ENCODE assay signal across 8 mouse cellular contexts in genomic region chr7:126976878-126977459, GRCm38 (mm10). TPM values are rescaled to one million over a fixed set of nuclear protein-coding genes. Genes with fewer than 3 reads are reported as not detected.
DNase-seq lines count a peak whose midpoint lies in the region; ATAC-seq and TF ChIP-seq lines count a peak whose summit lies in the region.

No protein-coding gene starts in this region.

- peak overlapping the region; percentile 91 for H3K27ac ChIP-seq in cerebellum, adult 2 months (ENCODE audit: insufficient read depth, low read length)
- peak overlapping the region; percentile 95 for H3K27ac ChIP-seq in forebrain, embryonic 12.5 days
- peak overlapping the region; percentile 84; the same call in 1 of the 2 replicates for H3K27ac ChIP-seq in limb, embryonic 13.5 days
- peak overlapping the region; percentile 99 for H3K27ac ChIP-seq in neural tube, embryonic 15.5 days (replicated peaks)

- TF ChIP-seq CTCF in cerebellum, adult 2 months (IDR thresholded peaks at IDR 0.05; ENCODE audit: borderline replicate concordance, insufficient read depth, low read depth, low read length): no peak
- no peak for TF ChIP-seq CTCF in C2C12 (IDR thresholded peaks at IDR 0.05; ENCODE audit: control insufficient read depth, insufficient read depth, insufficient read length)

- peak; percentile 39 to 51 for DNase-seq in cerebellum, adult 2 months
- no peak for DNase-seq in cerebellum, adult 9-10 months
- no peak for DNase-seq in right cerebral cortex, adult 18-20 months
- no peak for DNase-seq in right cerebral cortex, postnatal 10 days (ENCODE audit: low spot score in 2 of 2)

- peaks cover 21% of the 10 kb centered on the region for H3K36me3 ChIP-seq in C2C12 (ENCODE audit: control insufficient read depth, insufficient read depth)
- peaks cover 28% of the 10 kb centered on the region for H3K36me3 ChIP-seq in forebrain, embryonic 12.5 days (replicated peaks)
- peaks cover 38% of the 10 kb centered on the region for H3K36me3 ChIP-seq in limb, embryonic 13.5 days
- peaks cover 38% of the 10 kb centered on the region for H3K36me3 ChIP-seq in neural tube, embryonic 15.5 days

- H3K27me3 ChIP-seq in cerebellum, adult 2 months (ENCODE audit: control insufficient read depth, insufficient read depth, low read length): no peaks in the 10 kb centered on the region
- H3K27me3 ChIP-seq in C2C12 (ENCODE audit: control insufficient read depth, insufficient read depth, insufficient read length): peaks cover 10% of the 10 kb centered on the region
- H3K27me3 ChIP-seq in forebrain, embryonic 12.5 days: no peaks in the 10 kb centered on the region
- H3K27me3 ChIP-seq in limb, embryonic 13.5 days: no peaks in the 10 kb centered on the region
- no peaks in the 10 kb centered on the region for H3K27me3 ChIP-seq in neural tube, embryonic 15.5 days (replicated peaks)

- peak overlapping the region; percentile 99 for H3ac ChIP-seq in C2C12 (ENCODE audit: control insufficient read depth, insufficient read length, low read depth)

- H3K4me2 ChIP-seq in forebrain, embryonic 12.5 days: peak overlapping the region; percentile 80
- peak overlapping the region; percentile 77 for H3K4me2 ChIP-seq in limb, embryonic 13.5 days (replicated peaks)
- H3K4me2 ChIP-seq in neural tube, embryonic 15.5 days: peak overlapping the region; percentile 71

- peaks cover 14% of the 10 kb centered on the region for H3K4me1 ChIP-seq in cerebellum, adult 2 months (ENCODE audit: control insufficient read depth, insufficient read depth, low read length)
- peaks cover 11% of the 10 kb centered on the region for H3K4me1 ChIP-seq in forebrain, embryonic 12.5 days
- H3K4me1 ChIP-seq in limb, embryonic 13.5 days: peaks cover 15% of the 10 kb centered on the region
- H3K4me1 ChIP-seq in neural tube, embryonic 15.5 days: peaks cover 29% of the 10 kb centered on the region

- H3K4me3 ChIP-seq in cerebellum, adult 2 months (replicated peaks; ENCODE audit: insufficient read depth, low read depth, low read length): peak overlapping the region; percentile 75
- H3K4me3 ChIP-seq in C2C12 (ENCODE audit: insufficient read depth, poor library complexity, severe bottlenecking): peak overlapping the region; percentile 89
- peak overlapping the region; percentile 100 for H3K4me3 ChIP-seq in forebrain, embryonic 12.5 days (replicated peaks)
- H3K4me3 ChIP-seq in limb, embryonic 13.5 days: peak overlapping the region; percentile 98
- H3K4me3 ChIP-seq in neural tube, embryonic 15.5 days (replicated peaks): peak overlapping the region; percentile 95

- 22% methylated on average over 14 of the region's 14 CpGs for WGBS in cerebellum, adult 2 months
- WGBS in forebrain, embryonic 12.5 days: 31% methylated on average over 14 of the region's 14 CpGs
- WGBS in limb, embryonic 13.5 days: 29% methylated on average over 14 of the region's 14 CpGs
- WGBS in neural tube, embryonic 15.5 days: 29% methylated on average over 14 of the region's 14 CpGs

- peak overlapping the region; percentile 98 for H3K9ac ChIP-seq in forebrain, embryonic 12.5 days
- H3K9ac ChIP-seq in limb, embryonic 13.5 days: peak overlapping the region; percentile 99
- H3K9ac ChIP-seq in neural tube, embryonic 15.5 days (replicated peaks): peak overlapping the region; percentile 99

- H3K79me3 ChIP-seq in C2C12 (ENCODE audit: low read depth): peaks cover 6% of the 10 kb centered on the region

- peaks cover 28% of the 10 kb centered on the region for H3K79me2 ChIP-seq in C2C12 (ENCODE audit: control insufficient read depth, insufficient read depth)

- H3K9me3 ChIP-seq in forebrain, embryonic 12.5 days: no peaks in the 10 kb centered on the region
- H3K9me3 ChIP-seq in limb, embryonic 13.5 days: no peaks in the 10 kb centered on the region
- H3K9me3 ChIP-seq in neural tube, embryonic 15.5 days (replicated peaks): no peaks in the 10 kb centered on the region

- no peak for ATAC-seq in forebrain, embryonic 12.5 days (ENCODE audit: low FRiP score)
- ATAC-seq in limb, embryonic 13.5 days (ENCODE audit: low FRiP score, low read depth): no peak
- ATAC-seq in neural tube, embryonic 15.5 days (ENCODE audit: low FRiP score): peak; percentile 4

- no peak for TF ChIP-seq POLR2A in cerebellum, adult 2 months (IDR thresholded peaks at IDR 0.05; ENCODE audit: borderline replicate concordance, insufficient read depth, low read length)

TF ChIP-seq in C2C12, 6 proteins besides CTCF, POLR2A, EP300 and RAD21:
- no peak for TF ChIP-seq USF1 (IDR thresholded peaks at IDR 0.05; ENCODE audit: low read depth)
- no peak for TF ChIP-seq MAX (IDR thresholded peaks at IDR 0.05)
- TF ChIP-seq FOSL1 (IDR thresholded peaks at IDR 0.05; ENCODE audit: insufficient read depth, low read length, poor library complexity, severe bottlenecking): no peak
- no peak for TF ChIP-seq MYOD1 (IDR thresholded peaks at IDR 0.05; ENCODE audit: control insufficient read depth, insufficient read length, low read depth)
- no peak for TF ChIP-seq MYOG (IDR thresholded peaks at IDR 0.05; ENCODE audit: control insufficient read depth, extremely low read depth, insufficient read length)
- TF ChIP-seq CEBPB (IDR thresholded peaks at IDR 0.05; ENCODE audit: low read depth): no peak

RNA-seq across cellular contexts. Expression of gene Cdiptos, which starts 1.1 kb away (rescaled TPM):
- 0.92 and 1.1 TPM in 2 replicates for polyA plus RNA-seq in cerebellum, adult 2 months (2012; rRNA removed)
- 0.06 TPM for polyA plus RNA-seq in C2C12 (2012; fragmentation: generic; extraction: Trizol)
- 0.86 and 2.0 TPM in 2 replicates for polyA plus RNA-seq in forebrain, embryonic 12.5 days (2016; fragmentation: Nextera tagmentation; extraction: Ambion mirVana)
- 0.65 and 1.9 TPM in 2 replicates for polyA plus RNA-seq in limb, embryonic 13.5 days (2015; fragmentation: Nextera tagmentation; extraction: Ambion mirVana)
- polyA plus RNA-seq in neural tube, embryonic 15.5 days (2015; fragmentation: Nextera tagmentation; extraction: Ambion mirVana): 0.82 and 1.0 TPM in 2 replicates

RNA-seq across cellular contexts. Expression of gene Cdipt, which starts 1.3 kb away (rescaled TPM):
- 255 and 281 TPM in 2 replicates for polyA plus RNA-seq in cerebellum, adult 2 months (2012; rRNA removed)
- 115 TPM for polyA plus RNA-seq in C2C12 (2012; fragmentation: generic; extraction: Trizol)
- 78.9 and 79.6 TPM in 2 replicates for polyA plus RNA-seq in forebrain, embryonic 12.5 days (2016; fragmentation: Nextera tagmentation; extraction: Ambion mirVana)
- 97.1 and 105 TPM in 2 replicates for polyA plus RNA-seq in limb, embryonic 13.5 days (2015; fragmentation: Nextera tagmentation; extraction: Ambion mirVana)
- 139 and 145 TPM in 2 replicates for polyA plus RNA-seq in neural tube, embryonic 15.5 days (2015; fragmentation: Nextera tagmentation; extraction: Ambion mirVana)

RNA-seq across cellular contexts. Expression of gene Sez6l2, which starts 26.6 kb away (rescaled TPM):
- 359 and 364 TPM in 2 replicates for polyA plus RNA-seq in cerebellum, adult 2 months (2012; rRNA removed)
- polyA plus RNA-seq in C2C12 (2012; fragmentation: generic; extraction: Trizol): 0.11 TPM
- 8.6 and 10.5 TPM in 2 replicates for polyA plus RNA-seq in forebrain, embryonic 12.5 days (2016; fragmentation: Nextera tagmentation; extraction: Ambion mirVana)
- 0.33 and 0.66 TPM in 2 replicates for polyA plus RNA-seq in limb, embryonic 13.5 days (2015; fragmentation: Nextera tagmentation; extraction: Ambion mirVana)
- polyA plus RNA-seq in neural tube, embryonic 15.5 days (2015; fragmentation: Nextera tagmentation; extraction: Ambion mirVana): 51.6 and 56.9 TPM in 2 replicates

RNA-seq across cellular contexts. Expression of gene Asphd1, which starts 27.6 kb away (rescaled TPM):
- polyA plus RNA-seq in cerebellum, adult 2 months (2012; rRNA removed): 41.8 and 42.4 TPM in 2 replicates
- 0.07 TPM for polyA plus RNA-seq in C2C12 (2012; fragmentation: generic; extraction: Trizol)
- 1.5 TPM in 2 replicates for polyA plus RNA-seq in forebrain, embryonic 12.5 days (2016; fragmentation: Nextera tagmentation; extraction: Ambion mirVana)
- 0.20 TPM in 1 of 2 replicates, not detected in the other for polyA plus RNA-seq in limb, embryonic 13.5 days (2015; fragmentation: Nextera tagmentation; extraction: Ambion mirVana)
- polyA plus RNA-seq in neural tube, embryonic 15.5 days (2015; fragmentation: Nextera tagmentation; extraction: Ambion mirVana): 8.9 and 11.7 TPM in 2 replicates

RNA-seq across cellular contexts. Expression of gene Mvp, which starts 37.5 kb away (rescaled TPM):
- polyA plus RNA-seq in cerebellum, adult 2 months (2012; rRNA removed): 19.9 and 21.0 TPM in 2 replicates
- 32.7 TPM for polyA plus RNA-seq in C2C12 (2012; fragmentation: generic; extraction: Trizol)
- 4.2 and 4.6 TPM in 2 replicates for polyA plus RNA-seq in forebrain, embryonic 12.5 days (2016; fragmentation: Nextera tagmentation; extraction: Ambion mirVana)
- polyA plus RNA-seq in limb, embryonic 13.5 days (2015; fragmentation: Nextera tagmentation; extraction: Ambion mirVana): 5.5 and 5.6 TPM in 2 replicates
- polyA plus RNA-seq in neural tube, embryonic 15.5 days (2015; fragmentation: Nextera tagmentation; extraction: Ambion mirVana): 5.2 and 11.6 TPM in 2 replicates

Comparison
In these comparisons a context has a peak if more than half of its experiments do, and no peak if none do; other contexts are left out.
1. DNase-seq: peak in cerebellum, adult 2 months (2 of 2); none in cerebellum, adult 9-10 months (single experiment), right cerebral cortex, adult 18-20 months (single experiment) and right cerebral cortex, postnatal 10 days (0 of 2).
2. Peak in every context shown above with its lines, with median percentiles within 50 percentile points of each other: H3K27ac ChIP-seq, H3K4me3 ChIP-seq, H3K4me2 ChIP-seq and H3K9ac ChIP-seq.